Mouse (Mus musculus) hindbrain, embryonic 16.5 days (tissue): ENCODE results near the gene Mrpl14. TPM values are rescaled to one million over a fixed set of nuclear protein-coding genes. Genes with fewer than 3 reads are reported as not detected.

Source experiments
- ATAC-seq: fragments of 200-750 bp; cut with Nextera tagmentation; 2 replicates; pipeline ENCODE4 v1.8.0; 2017; ENCODE audit warnings: moderate TSS enrichment, moderate library complexity
- H3K27ac ChIP-seq: fragments of 300-500 bp; sonication (generic); 2 replicates; pipeline ENCODE4 v1.5.1; 2014; ENCODE audit warnings: low read depth, mild to moderate bottlenecking, control low read depth, low read length, moderate library complexity
- H3K27me3 ChIP-seq: fragments of 300-500 bp; sonication (generic); replicated peaks from 2 replicates; pipeline ENCODE4 v1.6.1; 2014; ENCODE audit warnings: low read length; ENCODE audit not compliant: control insufficient read depth, insufficient read depth
- H3K36me3 ChIP-seq: fragments of 300-500 bp; sonication (generic); 2 replicates; pipeline ENCODE4 v1.6.1; 2014; ENCODE audit warnings: mild to moderate bottlenecking, low read length, moderate library complexity, mixed read lengths; ENCODE audit not compliant: control insufficient read depth, insufficient read depth
- H3K4me1 ChIP-seq: fragments of 300-500 bp; sonication (generic); 2 replicates; pipeline ENCODE4 v1.6.1; 2014; ENCODE audit warnings: low read depth, low read length; ENCODE audit not compliant: control insufficient read depth, insufficient read depth
- H3K4me2 ChIP-seq: fragments of 300-500 bp; sonication (generic); 2 replicates; pipeline ENCODE4 v1.6.1; 2014; ENCODE audit warnings: mild to moderate bottlenecking, low read length, control low read depth, moderate library complexity
- H3K4me3 ChIP-seq: fragments of 300-500 bp; sonication (generic); 2 replicates; pipeline ENCODE4 v1.5.1; 2014; ENCODE audit warnings: mild to moderate bottlenecking, low read length, control low read depth, moderate library complexity
- H3K9ac ChIP-seq: fragments of 300-500 bp; sonication (generic); 2 replicates; pipeline ENCODE4 v1.6.1; 2014; ENCODE audit warnings: low read depth, mild to moderate bottlenecking, control low read depth, low read length, moderate library complexity
- H3K9me3 ChIP-seq: fragments of 300-500 bp; sonication (generic); 2 replicates; pipeline ENCODE4 v1.6.1; 2014; ENCODE audit warnings: mild to moderate bottlenecking, low read length, moderate library complexity; ENCODE audit not compliant: control insufficient read depth
- WGBS: fragments of 180-500 bp; shearing (Covaris S2); extraction: QIAGEN DNeasy Blood & Tissue Kit; methylation state at CpG from one replicate; pipeline ENCODE4 v1.1.7; 2014; 5-methylcytosine and 5-hydroxymethylcytosine counted together
- polyA plus RNA-seq: library from polyadenylated mRNA; unstranded; fragments of >200 nt; fragmentation: Nextera tagmentation; extraction: Ambion mirVana; gene quantifications from 2 replicates; pipeline ENCODE4 v1.2.1, GENCODE M21; 2015

Mrpl14 gene
- polyA plus RNA-seq, 1 experiment from 2014 or later: 134 TPM

DNA sequence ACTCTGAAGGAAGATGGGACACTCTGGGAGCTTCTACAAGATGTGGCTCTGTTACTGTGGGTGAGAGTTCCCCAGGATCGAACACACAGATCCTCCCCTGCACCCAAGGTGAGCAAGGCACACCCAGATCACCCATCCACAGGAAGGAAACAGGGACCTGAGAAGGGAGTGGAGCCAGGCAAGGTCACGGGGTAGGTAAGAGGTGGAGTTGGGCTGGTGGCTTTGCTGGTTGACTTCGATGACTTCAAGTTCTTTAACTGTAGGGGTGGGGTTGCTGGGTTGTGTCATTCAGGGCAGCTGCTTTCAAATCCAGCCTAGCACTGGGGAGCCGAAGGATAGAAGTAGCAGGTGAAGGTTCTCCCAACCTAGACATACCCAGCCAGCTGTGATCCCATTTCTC lies 3.3 kb upstream of the Mrpl14 start:
- 95% methylated on average over 4 of the region's 4 CpGs for WGBS
- H3K4me1 ChIP-seq: peaks cover 25% of the 10 kb centered on the region
- no peak overlapping the region for H3K9ac ChIP-seq
- no peak overlapping the region for H3K27ac ChIP-seq
- H3K4me2 ChIP-seq: no peak overlapping the region
- H3K27me3 ChIP-seq: no peaks in the 10 kb centered on the region
- no peak for ATAC-seq
- H3K9me3 ChIP-seq: no peaks in the 10 kb centered on the region
- no peak overlapping the region for H3K4me3 ChIP-seq
- H3K36me3 ChIP-seq: no peaks in the 10 kb centered on the region

DNA sequence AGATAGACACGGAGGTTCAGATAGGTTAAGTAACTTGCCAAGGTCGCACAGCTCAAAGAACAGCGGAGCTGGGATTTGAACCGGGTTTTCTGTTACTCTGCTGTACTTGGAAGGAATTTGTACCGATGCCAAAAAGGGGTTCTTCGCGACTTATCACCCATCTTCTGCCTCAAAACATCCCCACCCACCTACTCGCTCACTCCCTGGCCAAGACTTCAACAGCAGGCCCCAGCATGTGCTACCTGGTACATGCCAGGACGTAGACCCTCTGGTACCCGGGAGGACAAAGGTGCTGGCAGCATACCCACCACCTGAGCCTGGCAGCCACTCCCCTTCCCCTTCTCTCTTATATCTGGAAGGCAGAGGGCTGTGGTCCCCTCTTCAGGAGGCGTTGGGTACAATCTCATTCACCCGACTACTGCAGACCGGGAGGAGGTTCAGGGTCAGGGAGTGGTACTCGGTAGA lies 1.4 kb upstream of the Mrpl14 start:
- Histone ChIP-seq H3K9me3 (no peaks in the 10 kb centered on the region), H3K4me3 (peak overlapping the region; percentile 80), H3K36me3 (no peaks in the 10 kb centered on the region), H3K27ac (peak overlapping the region; percentile 86), H3K4me2 (peak overlapping the region; percentile 71), H3K9ac (peak overlapping the region; percentile 86), H3K4me1 (peaks cover 26% of the 10 kb centered on the region), H3K27me3 (no peaks in the 10 kb centered on the region)
- WGBS: 28% methylated on average over 14 of the region's 14 CpGs
- ATAC-seq: peak; percentile 25

DNA sequence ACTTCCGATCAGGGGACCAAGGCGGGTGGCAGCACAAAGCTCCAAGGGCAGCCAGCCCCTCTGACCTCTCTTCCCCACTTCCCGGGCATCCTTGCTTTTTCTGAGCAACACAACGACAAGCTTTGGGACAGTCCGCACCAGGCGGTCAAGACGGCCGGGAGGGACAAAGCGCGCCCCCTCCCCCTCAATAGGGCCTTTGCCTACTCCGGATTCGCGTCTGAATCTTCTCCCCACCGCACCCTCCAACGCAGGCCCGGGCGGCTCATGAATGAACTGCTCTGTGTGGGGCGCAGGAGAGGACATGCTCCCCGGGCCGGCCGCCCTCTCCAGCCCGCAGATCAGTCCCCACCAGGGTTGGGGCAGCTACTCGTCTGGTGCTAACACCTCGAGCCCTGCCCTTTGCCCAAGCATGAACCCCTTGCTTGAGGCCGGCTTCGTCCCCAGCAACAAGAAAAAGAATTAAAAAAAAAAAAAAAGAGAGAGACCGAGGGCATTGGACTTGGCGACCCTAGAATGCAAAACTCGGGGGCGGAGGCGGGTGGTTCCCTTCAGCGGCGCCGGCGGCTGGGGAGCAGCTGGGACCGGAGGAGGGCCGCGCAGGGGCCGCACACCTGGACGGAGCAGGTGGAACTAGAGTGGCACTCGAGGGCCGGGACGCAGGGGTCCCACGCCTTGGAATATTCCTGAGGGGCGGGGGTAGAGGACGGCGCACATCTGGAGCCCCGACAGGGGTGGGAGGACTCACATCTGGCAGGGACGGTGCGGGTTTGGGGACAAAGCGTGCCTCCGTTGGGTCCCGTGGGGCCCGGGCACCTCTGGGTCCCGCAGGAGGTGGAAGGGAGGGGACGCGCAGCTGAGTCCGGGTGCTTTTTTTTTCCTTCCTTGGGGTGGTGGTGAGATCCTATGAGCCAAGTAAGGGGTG lies 690 bp upstream of the Mrpl14 start:
- Histone ChIP-seq H3K4me3 (peak overlapping the region; percentile 80), H3K9ac (peak overlapping the region; percentile 86), H3K27me3 (no peaks in the 10 kb centered on the region), H3K27ac (peak overlapping the region; percentile 86), H3K9me3 (no peaks in the 10 kb centered on the region), H3K36me3 (no peaks in the 10 kb centered on the region), H3K4me1 (peaks cover 26% of the 10 kb centered on the region), H3K4me2 (peak overlapping the region; percentile 71)
- peak; percentile 55 for ATAC-seq
- WGBS: under 1% methylated on average over 58 of the region's 58 CpGs

DNA sequence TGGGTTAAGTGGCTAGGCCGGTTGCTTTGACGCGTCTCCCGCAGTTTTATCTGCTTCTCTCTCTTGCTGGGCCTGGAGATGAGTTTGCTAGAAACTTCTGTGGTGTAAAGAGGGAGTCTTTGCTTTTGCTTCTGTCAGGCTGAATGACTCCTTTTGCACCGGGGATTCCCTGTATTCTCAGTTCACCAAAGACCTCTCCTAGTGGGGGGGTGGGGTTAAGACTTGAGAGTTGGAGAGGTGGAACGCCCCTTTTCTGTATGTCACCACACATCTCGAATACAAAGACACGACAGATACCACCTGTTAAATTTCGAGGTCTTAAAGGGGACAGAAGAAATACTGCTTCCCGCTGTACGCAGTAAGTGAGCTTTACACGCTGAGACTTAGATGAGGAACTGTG lies 594 bp downstream of the Mrpl14 start, which contains the start of gene Tmem63b:
Gene Tmem63b, minus strand, starts transcription at position 190 of the 400 bp plus-strand sequence.
- no peaks in the 10 kb centered on the region for H3K27me3 ChIP-seq
- 8% methylated on average over 12 of the region's 12 CpGs for WGBS
- H3K4me1 ChIP-seq: peaks cover 19% of the 10 kb centered on the region
- no peaks in the 10 kb centered on the region for H3K36me3 ChIP-seq
- ATAC-seq: no peak
- H3K4me3 ChIP-seq: peak within 1 kb of the TSS; percentile 80
- H3K9ac ChIP-seq: peak within 1 kb of the TSS; percentile 86
- peak within 1 kb of the TSS; percentile 86 for H3K4me2 ChIP-seq
- H3K27ac ChIP-seq: peak within 1 kb of the TSS; percentile 86
- H3K9me3 ChIP-seq: no peaks in the 10 kb centered on the region

DNA sequence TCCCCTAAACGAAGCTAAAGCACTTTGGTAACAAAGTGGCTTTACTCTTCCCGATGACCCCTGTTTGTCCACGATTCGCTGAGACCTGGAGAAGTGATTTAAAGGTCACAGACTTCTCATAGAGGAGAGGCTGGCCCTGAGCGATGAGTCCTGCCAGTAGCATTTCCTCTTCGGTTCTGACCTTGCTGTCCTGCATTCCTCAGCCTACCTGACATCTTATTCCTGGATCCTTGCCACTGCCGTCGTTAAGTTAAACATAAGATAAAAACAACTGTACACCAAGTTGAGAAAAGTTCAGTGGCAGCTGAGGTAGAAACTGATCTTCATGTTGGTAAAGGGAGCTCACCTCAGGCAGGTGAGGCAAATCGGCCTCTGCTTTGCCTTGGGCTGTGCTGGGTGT lies 3.0 kb downstream of the Mrpl14 start:
- Histone ChIP-seq H3K4me3 (no peak overlapping the region), H3K4me2 (no peak overlapping the region), H3K27me3 (no peaks in the 10 kb centered on the region), H3K36me3 (no peaks in the 10 kb centered on the region), H3K9ac (no peak overlapping the region), H3K4me1 (peaks cover 19% of the 10 kb centered on the region), H3K27ac (no peak overlapping the region), H3K9me3 (no peaks in the 10 kb centered on the region)
- no peak for ATAC-seq
- WGBS: 89% methylated on average over 9 of the region's 9 CpGs

DNA sequence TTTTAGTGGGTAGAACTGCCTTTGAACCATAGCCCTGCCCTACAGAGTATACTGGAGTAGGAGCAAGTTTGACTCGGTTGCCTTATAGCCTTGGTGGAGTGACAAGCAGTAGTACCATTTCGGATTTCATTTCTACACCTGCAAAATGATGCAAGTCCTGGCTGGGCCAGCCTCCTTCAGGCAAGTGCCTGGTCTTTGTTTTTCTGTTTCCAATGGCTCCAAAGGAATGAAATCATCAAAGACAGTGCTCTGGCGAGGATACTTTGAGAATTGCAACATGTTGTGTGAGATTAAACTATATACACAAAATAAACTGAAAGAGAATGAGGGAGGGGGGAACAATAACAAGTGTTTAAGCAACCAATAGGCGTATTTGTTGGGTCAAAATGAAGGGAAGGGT lies 3.9 kb downstream of the Mrpl14 start:
- ATAC-seq: no peak
- Histone ChIP-seq H3K4me1 (peaks cover 12% of the 10 kb centered on the region), H3K36me3 (no peaks in the 10 kb centered on the region), H3K9me3 (no peaks in the 10 kb centered on the region), H3K4me3 (no peak overlapping the region), H3K27me3 (no peaks in the 10 kb centered on the region), H3K4me2 (no peak overlapping the region), H3K9ac (no peak overlapping the region), H3K27ac (no peak overlapping the region)
- 94% methylated on average over 4 of the region's 4 CpGs for WGBS

DNA sequence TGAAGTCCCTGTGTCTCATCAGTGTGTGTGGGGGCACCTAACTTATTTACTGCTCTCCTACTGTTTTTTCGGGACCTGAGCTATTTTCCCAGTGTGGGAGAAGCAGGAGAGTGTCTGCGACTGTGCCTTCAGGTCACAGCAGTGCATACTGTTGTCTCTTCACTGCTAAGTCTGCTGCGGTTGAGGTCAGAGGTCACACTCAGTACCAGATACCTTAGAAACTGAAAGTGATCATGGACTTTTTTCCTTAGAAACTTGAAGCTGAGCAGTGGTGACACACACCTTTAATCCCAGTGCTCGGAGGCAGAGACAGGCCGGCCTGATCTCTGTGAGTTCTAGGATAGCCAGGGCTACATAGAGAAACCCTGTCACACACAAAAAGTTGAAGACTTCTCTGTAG lies 6.0 kb downstream of the Mrpl14 start:
- no peak overlapping the region for H3K27ac ChIP-seq
- H3K36me3 ChIP-seq: no peaks in the 10 kb centered on the region
- H3K4me2 ChIP-seq: no peak overlapping the region
- H3K27me3 ChIP-seq: no peaks in the 10 kb centered on the region
- H3K4me3 ChIP-seq: no peak overlapping the region
- no peak for ATAC-seq
- WGBS: 86% methylated on average over 5 of the region's 5 CpGs
- no peaks in the 10 kb centered on the region for H3K9me3 ChIP-seq
- H3K4me1 ChIP-seq: peaks cover 8% of the 10 kb centered on the region
- no peak overlapping the region for H3K9ac ChIP-seq

DNA sequence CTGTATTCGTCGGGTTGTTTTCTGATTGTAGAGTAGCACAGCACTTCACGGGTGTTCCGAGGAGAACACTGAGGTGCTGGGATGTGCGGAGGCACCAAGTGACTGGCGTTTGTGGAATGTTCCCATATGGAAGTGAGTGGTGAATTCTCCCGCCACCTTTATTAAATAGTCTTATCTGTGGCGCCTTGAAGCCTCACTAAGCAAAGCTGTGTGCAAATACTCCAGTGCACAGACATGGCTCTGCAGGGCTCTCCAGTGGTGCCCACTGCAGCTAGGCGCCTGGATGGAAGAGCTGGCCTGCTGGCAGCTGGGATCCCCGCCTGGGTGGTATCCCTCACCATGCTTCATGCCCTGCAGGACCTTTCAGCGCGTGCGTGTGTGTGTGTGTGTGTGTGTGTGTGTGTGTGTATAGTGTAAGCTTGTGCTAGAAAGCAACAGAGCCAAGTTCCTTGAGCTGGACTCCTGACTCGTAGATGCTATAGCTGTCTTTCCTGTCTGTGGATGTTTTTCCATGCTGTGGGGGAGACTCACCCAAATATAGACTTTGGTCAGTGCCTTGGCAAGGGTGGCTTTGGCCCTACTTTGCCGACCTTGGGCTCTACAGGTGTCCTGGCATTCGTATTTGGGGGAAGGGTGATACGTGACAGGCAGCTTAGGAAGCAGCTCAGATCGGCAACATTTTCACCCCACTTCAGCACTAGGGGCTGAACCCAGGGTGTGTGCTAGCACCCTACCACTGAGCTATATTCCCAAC lies 7.9 kb downstream of the Mrpl14 start:
- H3K27ac ChIP-seq: no peak overlapping the region
- H3K36me3 ChIP-seq: 0 out of 2 replicates have a peak, but pooled peaks cover 3% of the 10 kb centered on the region
- H3K4me2 ChIP-seq: no peak overlapping the region
- H3K9ac ChIP-seq: no peak overlapping the region
- no peak for ATAC-seq
- no peaks in the 10 kb centered on the region for H3K4me1 ChIP-seq
- 84% methylated on average over 18 of the region's 18 CpGs for WGBS
- H3K27me3 ChIP-seq: no peaks in the 10 kb centered on the region
- no peaks in the 10 kb centered on the region for H3K9me3 ChIP-seq
- no peak overlapping the region for H3K4me3 ChIP-seq
